Mouse (Mus musculus): ENCODE data around the gene Prdm13.

Prdm13 gene

DNA sequence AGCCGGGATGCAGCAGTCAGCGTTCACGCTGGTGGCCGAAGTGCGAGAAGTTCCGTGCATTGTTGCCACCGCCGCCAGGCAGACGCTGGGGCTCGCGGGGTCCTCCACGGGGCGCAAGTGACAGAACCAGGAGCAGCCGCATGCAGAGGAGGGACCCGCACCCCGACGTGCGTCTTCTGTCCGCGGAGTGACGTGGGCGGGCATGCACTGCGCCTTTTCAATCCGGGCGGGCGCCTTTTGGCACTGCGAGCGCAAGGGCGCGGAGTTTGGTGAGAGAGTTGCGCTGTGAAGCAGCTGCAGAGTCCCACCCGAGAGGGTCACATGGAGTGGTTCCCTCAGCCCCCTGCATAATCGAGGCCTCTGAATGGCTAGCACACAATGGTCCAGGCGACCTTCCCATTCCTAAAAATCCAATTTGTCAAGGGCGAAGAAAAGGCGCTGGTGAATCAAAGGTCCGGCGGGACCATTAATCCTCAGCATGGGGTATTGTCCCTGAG lies at the start of gene Prdm13:
Gene Prdm13 (minus strand): TSS at position 369 of the 497 bp plus-strand sequence.
- CTCF ChIA-PET = no interaction called here

DNA sequence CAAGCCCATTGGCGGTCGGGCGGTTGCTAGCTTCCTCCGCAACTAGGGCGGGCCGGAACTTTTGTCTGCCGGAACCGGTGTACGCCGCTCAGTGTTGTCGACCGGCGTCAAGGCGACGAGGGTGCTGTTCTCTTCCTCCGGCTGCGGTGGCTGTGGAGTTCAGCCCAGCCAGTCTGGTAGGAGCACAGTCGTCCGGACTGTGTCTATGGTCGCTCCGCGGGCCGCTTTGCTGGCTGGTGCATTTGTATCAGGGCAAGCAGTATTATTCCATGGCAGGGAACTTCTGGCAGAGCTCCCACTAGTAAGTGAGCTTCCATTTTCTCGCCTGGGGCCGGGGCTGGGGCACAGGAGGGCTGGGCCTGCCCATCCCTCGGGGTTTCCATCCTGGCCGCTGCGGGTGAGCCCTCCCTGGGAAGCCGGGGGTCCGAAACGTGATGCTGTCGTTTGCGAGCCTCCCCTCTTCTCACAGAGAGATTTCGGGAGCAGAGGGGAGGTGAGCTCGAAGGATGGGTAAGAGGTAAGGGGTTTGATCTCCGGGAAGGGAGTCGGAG lies 41.9 kb upstream of the Prdm13 start, which contains the start of gene Ccnc:
Gene Ccnc (plus strand): TSS at position 87 of the 551 bp plus-strand sequence.
- CTCF ChIA-PET = no interaction called here

DNA sequence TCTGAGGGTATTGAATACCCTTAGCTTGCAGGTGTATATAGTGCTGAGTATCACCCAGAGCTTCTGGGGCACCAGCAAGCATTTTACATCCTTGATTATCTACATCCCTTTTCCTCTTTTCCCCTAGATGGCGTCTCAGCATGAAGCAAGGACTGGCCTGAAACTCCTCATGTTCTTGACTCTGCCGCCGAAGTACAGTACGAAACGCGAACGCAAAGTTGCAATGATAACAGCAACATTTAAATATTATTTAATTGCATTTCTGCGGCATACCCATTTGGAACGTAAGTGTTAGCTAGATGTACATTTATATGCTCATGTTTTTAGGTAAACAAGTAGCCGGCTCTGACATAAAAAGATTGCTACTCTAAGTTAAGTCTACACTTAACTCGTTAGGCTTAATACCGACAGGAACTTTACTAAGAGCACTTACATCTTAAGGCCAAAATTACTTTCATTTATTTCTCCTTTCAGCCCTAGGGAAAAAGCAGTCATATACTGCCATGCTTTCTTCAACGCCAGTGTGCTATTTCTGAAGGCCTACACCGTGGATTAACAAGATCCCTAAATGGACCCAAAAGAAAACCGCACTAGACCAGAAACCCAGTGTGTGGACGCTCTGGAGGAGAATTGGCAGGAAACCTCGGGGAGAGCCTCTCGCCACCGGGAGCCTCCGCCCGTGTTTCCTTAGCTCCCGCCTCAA lies 41.3 kb upstream of the Prdm13 start:
- CTCF ChIA-PET = no interaction called here

DNA sequence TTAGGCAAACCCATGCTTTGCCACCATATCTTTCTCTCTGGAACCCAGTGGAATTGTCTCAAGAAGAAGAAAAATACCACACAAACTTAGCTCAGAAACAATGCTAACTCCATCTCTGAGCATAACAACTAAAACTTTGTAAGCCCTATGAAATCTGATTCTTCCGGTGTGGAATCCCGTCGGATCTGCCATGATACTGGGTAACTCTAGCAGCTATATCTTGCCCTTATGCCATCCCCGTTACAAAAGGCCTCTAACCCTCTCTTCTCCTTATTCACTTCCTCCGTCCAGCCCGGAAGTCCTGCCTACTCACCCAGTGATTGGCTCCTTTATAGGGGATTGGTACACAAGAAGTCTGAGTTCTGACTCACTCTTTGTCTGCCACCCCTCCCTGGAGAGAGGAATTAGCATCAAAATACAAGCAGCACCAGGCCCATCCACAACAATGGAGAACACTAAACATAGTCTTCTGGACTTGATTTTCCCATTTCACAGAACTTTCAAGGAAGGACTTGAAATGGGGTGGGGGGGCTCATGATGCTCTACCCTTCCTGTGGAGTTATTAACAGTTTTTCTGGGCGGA lies 37.1 kb upstream of the Prdm13 start:
- CTCF ChIA-PET = interaction anchor here (0.6 kb wide), 1 partner anchor 91 kb away, joined by 3 read pairs; no protein-coding TSS in a partner anchor

DNA sequence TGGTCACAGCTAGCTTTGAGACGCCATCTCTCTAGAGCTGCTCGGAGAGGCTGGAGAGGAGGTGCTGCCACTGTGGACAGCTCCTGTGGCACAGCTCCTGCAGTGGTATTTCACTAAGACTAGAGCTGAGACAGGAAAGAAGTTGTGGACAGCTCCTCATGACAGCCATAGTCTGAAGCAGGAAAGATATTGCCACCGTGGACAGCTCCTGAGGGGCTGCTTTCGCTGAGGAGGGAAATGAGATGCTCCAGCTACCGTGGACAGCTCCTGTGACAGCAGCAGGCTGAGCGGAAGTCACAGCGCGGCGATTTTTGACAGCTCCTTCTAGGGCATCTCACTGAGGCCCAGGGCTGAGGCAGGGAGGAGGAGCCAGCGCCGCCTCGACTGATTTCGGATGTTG lies 26.4 kb upstream of the Prdm13 start:
- CTCF ChIA-PET = no interaction called here

DNA sequence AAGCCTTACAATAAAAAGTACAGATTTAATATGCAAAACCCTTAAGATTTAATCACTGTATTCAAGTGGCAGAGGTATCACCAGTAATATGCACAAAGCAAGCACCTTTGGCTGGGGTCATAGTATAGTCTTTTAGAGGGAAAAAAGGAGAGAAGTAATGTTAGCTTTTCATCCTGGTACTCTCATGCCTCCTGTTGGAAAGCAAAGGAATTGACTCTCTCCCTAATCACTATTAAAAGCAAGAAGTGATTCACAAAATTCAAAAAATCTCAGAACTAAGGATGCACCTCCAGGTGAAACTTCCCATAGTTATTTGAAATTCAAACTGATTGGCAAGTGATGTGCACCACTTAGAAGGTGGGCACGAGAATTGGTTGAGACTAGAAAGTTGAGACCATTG lies 19.3 kb upstream of the Prdm13 start:
- CTCF ChIA-PET = no interaction called here

DNA sequence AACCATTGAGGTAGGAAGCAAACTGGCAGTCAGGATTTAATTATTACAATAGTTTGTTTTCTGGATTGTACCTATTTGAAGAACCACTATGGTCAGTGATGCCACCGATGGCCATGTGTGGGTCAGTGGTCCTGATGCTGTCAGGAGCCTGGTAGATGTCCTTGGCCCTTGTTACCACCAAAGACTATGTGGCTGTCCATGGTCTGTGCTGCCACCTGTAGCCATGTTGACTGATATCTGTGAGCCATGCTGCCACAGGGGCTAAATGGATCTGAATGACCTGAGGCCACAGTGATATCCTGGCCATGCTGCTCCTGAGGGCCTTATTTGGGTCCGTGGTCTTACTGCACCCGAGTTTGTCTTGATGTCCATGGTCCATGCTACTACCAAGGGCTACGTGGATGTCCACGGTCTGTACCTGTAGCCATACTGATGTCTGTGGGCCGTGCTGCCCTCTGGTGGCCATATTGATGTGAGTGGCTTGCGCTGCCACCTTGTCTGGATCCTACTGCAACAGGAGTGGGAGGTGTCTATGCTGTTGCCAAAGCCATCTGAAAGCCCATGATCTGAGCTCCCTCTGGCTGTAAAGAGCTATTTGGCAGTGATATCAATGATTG lies 10.0 kb upstream of the Prdm13 start:
- CTCF ChIA-PET = no interaction called here

DNA sequence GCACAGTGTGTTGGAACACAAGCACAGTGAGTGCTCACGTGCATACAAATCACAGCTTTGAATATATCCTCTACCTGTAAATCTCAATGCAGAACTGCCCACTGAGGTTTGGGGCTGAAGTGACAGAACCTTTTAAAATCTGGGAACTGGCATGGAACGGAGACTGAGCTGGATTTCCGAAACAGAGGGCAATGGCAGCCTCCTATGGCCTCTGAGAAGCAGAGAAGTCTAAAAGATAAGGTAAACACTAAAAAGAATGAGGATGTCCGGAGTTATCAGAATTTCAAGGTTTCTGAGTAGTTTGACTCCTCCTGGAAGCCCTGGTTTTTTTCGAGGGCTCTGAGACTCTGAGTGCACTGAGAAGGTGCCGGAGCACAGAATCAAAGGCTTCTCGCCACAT lies 4.5 kb upstream of the Prdm13 start:
- CTCF ChIA-PET = no interaction called here

DNA sequence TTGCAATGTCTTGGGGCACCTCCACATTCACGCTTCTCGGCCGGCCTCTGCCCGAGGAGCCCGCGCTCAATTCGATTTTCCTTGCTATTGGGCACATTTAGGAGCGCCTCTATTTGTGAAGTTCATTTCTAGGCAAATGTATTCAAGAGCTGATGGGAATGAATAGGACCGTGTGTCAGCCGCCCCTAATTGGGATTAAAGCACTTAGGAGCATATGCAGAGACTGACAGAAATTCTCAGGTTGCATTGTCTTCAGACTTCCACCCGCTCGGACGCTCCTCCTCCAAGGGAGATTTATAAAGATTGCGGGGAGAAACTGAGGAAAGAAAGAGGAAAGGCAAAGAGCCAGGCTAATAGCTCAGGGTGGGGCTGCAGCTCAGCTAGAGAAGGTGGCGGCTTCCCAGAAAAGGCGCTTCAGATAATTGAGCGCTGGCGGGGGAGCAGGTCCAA lies 3.8 kb upstream of the Prdm13 start:
- CTCF ChIA-PET = no interaction called here

DNA sequence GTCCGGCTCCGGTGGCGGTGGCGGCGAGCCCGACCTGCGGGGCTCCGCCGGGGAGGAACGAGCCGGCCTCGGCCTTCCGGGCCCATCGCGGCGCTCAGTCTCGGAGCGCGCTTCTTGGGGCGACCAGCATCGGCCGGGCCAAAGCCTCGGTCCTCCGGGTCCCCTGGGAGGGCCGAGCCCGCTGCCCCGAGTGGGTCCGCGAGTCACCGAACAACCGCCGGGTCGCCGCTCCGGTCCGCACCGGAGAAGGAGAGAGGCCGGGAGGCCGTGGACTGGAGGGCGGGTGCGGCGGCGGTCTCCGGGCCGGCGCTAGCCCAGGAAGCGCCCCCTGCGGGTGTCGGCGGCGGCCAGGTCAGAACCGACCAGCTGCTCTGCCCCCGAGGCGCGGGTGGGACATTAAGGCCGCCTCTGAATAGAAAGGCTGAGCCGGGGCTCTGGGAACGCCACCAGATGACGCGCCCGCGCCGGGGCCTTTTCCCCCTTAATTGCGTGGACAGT lies 3.0 kb upstream of the Prdm13 start:
- CTCF ChIA-PET = no interaction called here

DNA sequence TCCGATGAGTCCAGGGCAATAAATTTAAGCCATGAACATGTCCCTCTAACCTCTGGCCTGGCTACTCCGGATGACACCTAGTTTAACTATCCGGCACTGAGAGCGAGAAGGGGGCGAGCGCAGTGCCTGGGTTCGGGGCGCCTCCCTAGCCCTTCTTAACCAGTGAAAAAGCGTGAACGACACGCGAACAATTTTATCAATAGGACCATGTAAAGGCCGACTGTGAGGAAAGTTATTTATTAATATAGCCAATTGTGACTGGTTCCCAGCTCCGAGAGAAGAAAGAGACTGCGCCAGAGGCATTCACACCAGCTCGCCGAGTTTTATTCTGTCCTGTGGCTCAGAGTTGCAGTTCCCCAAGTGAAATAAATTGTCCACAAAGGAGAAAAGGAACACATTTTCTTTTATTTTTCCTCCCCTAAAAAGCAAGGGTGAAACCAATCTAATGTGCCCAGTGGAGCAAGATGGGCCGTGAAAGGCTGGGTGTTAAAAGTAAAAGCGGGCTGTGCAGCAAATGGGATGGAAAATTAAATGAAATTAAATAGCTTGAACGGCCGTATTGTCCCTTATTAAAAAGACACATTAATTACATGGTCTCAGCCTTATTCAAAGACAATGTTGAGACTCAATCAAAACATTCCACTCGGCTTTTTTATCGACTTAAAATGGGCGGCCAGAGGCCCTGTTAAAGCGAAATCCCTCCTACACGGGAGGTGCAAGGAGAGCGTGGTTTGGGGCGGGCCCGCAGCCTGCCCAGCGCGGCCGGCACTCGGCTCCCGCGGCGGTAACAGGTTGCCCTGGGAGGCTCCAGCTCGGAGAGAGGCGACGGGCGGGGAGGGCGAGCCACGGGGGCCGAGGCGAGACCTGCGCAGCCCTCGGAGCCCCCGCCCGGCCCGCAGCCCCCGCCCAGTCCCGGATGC lies 2.3 kb upstream of the Prdm13 start:
- CTCF ChIA-PET = no interaction called here

DNA sequence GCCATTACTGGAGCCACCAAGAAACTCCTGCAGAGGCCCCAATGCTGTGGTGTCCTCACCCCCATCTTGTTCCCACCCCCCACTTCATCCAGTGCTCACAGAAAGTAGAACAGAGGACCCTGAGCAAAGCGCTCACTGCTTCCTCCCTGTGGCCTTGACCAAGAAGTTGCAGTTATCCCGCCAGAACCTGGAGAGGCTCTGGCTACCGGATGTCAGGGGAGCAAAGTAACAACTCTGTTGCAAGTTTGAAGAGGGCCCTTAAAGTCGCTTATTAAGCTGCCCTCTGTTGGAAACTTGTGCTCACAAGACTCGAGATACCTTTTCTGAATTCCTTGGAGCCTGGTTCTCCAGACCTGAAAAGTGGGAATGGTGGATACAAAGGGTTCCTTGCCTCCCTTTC lies 1.2 kb upstream of the Prdm13 start:
- CTCF ChIA-PET = no interaction called here

DNA sequence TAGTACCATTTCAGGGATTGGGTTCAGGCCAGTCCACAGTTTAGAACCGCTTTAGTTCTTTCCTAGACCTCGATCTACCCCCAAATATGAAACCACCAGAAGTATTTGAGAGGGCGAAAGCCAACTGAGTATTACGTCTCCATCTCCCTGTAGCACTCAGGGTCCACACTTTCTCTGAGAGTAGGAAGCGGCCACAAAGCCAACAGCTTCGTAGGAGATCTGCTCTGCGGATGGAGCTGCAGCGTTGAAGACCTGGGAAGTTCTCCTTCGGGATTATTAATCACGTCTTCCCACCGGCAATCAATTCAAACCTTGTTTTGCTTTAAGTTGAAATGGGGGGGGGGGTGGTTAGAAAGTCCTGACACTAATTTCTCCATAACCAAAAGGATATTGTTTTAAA lies 653 bp upstream of the Prdm13 start:
- CTCF ChIA-PET = no interaction called here

DNA sequence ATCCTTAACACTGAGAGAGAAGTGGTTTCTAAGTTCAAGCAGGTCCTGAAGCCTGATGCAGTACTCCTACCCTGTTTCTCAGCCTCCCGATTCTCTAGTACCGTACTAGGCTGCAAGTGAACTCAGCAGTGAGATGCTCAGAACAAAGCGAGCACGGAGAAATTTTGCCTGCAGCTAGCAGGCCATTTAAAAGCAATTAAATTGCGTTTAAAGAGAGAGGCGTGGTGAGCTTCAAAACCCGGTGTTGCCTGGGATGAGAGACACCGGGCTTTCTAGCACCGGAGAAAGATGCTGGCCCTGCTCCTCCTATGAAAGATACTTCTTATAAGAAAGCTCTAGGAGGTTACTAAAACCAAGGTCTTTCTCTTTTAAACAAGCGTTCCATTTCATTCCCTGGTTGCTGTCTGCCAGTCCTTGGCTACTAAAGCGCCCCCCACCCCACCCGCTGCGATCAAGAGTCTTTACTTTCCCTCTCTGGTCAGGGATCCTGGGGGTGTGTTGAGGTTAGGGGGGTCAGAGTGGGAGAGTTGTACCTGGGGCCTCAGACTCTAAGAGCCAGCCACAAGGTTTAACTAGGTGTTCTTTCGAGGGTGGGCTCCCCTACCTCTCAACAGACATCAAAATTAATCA lies 1.3 kb downstream of the Prdm13 start:
- CTCF ChIA-PET = no interaction called here

DNA sequence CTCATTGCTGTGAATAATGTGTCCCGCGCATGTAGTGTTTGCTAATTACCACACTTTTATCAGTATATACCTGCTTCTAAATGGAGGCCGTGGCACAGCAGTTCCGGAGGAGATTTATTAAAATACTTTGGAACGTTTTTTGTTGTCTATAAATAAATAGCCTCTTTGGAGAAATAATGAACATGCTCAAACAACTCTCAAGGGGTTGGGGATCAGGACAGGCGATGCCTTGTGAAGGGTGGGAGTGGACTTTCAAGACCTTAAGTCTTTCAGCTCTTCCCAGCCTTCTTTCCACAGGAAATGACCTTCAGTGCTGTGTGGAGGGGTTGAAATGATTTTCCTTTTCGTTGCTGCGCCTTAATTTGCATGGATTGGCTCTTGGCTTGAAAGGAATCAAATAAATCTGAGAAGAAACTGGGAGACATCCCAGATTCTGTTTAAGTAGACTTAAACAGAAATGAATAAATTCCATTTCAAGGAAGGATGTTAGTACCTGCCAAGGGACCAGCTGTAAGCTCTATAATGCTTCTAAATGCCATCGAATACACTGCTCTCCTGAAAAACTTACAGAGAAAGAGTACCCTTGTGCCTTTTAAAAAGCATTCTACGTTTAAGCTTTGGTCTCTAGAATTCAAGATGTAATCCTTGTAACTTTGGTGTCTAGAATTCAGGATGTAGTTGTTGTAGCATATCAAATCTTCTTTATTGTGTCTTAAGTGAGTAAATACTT lies 3.2 kb downstream of the Prdm13 start:
- CTCF ChIA-PET = no interaction called here

DNA sequence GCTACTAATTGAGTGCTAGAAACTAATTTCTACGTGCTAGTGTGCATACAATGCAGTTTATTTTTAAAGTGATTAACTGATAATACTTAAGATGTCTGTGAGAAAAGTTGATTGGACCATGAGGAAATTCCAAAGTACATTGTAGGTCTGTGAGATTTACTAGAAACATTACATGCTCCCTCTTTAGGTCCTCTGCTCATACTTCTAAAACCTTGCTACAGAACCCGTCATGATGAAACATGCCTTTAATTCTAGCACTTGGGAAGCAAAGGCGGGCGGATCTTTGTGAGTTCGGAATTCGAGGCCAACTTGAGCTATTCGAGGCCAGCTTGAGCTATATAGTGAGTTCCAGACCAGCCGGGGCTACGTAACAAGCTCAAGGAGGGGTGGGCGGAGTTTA lies 4.8 kb downstream of the Prdm13 start:
- CTCF ChIA-PET = no interaction called here

DNA sequence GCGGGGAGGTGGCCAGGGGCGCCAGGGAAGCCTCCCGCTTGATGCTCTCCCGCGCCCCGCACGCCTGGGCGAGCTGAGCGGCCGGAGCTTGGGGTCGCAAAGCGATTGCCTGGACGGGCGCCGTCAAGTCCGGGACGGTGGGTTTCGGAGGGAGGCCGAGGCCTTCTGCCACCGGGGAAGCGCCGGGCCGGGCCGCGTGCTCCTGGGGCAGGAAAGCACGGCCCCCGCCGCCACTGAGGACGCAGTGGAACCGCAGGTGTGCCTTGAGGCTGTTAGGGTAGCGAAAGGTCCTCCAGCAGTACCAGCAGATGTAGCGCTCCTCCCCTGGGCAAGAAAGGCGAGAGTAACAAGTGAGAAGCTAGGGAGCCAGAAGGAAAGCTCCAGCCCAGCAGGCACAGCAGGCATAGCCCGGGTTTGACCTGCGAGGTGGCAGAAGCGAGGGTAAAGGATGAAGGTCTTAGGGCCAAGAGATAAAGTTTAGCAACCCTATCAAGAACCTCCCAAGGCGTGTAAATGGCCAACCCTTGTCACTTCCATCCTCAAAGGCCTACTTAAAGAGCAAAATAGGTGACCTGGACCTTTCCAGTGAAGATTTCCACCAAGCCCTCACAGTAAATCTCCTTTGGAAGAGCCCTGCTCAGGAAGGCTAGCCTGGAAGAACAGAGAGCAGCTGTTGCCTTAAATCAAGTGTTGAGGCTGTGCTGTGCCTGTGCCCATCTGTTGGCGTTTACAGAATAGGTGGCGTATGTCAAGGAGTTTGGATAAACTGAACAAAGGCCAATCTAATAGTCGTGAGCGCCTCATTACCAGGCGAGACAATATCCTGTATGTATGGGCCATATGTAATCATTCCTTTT lies 5.9 kb downstream of the Prdm13 start:
- CTCF ChIA-PET = no interaction called here

DNA sequence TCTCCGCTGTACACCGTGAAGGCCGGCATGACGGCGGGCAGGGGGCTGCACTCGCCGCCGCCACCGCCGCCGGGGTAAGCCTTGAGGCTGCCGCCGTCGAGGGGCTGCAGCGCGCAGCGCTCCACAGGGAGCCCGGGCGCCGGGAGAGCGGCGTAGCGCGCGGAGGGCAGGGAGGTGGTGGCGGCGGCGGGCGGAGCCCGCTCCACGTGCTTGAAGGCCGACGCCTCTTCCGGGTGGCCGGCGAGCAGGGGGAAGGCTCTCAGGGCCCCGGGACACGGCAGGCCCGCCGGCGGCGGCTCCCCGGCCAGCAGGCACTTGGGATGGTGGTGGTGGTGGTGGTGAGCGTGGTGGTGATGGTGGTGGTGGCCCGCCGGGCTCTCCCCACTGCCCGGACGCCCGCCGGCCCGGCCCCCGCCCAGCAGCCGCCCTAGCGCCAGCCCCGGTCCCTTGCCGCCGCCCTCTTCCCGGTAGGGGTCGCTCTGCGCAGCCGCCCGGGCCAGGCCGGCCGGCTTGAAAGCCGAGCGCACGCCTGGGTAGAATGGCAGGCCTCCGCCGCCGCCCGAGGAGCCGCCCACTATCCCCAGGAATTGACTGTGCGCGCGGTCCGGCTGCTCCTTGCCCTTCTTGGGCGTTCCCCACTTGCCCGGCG lies 6.7 kb downstream of the Prdm13 start:
- CTCF ChIA-PET = no interaction called here

Measured in spleen, embryonic (tissue).